Mouse (Mus musculus): ENCODE measurements at regions not wholly inside any gene's neighbourhood (a gene's known extent, or its start where the extent isn't known, plus 50 kb on each side); places are given as distances from the start of the nearest gene placed in this dataset.

DNA sequence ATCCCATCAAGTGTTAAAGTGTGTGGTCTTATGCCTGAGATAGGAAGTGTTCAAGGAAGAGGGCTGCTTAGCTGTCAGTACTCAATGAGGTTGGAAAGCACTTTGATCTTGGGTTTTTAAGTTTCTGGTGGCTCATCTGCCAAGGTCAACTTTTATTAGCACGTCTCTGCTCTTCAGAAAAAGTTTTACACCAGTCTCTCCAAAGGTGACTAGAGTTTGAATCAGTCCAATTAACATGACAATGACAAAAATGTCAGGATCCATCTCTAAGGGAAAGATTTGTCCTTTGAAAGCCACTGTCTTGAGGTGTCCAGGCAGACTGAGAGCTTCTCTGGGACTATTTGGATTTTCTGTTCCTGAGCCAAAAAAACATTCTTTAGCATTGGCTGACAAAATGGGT, 73.4 kb upstream of the Egr2 start:
- no peaks in the 10 kb centered on the region for H3K36me3 ChIP-seq (replicated peaks; ENCODE audit: control insufficient read depth, insufficient read depth, low read depth)
- no peak for ATAC-seq (ENCODE audit: insufficient read depth)
- no peaks in the 10 kb centered on the region for H3K4me1 ChIP-seq (replicated peaks; ENCODE audit: control insufficient read depth in 2 of 2, insufficient read depth in 2 of 2, low read length in 1 of 2)
- H3K4me3 ChIP-seq (ENCODE audit: insufficient read depth in 1 of 2, low read depth in 2 of 2, low read length in 2 of 2): no peak overlapping the region
- H3K27me3 ChIP-seq (ENCODE audit: control insufficient read depth, insufficient read depth, low read length): no peaks in the 10 kb centered on the region
- no peak overlapping the region for H3K9ac ChIP-seq (replicated peaks)
- no peak overlapping the region for H3K4me2 ChIP-seq (ENCODE audit: low read depth)
- TF ChIP-seq EP300 (IDR thresholded peaks at IDR 0.05; ENCODE audit: low read depth) (no peak), CTCF (IDR thresholded peaks at IDR 0.05; ENCODE audit: low read depth) (no peak)
- WGBS (ENCODE audit: insufficient replicate concordance): 41% methylated on average over 1 of the region's 1 CpGs
- no peak for DNase-seq (ENCODE audit: low read depth in 3 of 3, low spot score in 3 of 3)
- H3K27ac ChIP-seq: no peak overlapping the region
- H3K9me3 ChIP-seq (ENCODE audit: control insufficient read depth, low read length): no peaks in the 10 kb centered on the region

GRCm38 (mm10) chr10:67468724-67469123, 66.6 kb upstream of the Egr2 start:
- Histone ChIP-seq H3K36me3 (replicated peaks; ENCODE audit: control insufficient read depth, insufficient read depth, low read depth) (no peaks in the 10 kb centered on the region), H3K9ac (replicated peaks) (no peak overlapping the region), H3K4me2 (ENCODE audit: low read depth) (no peak overlapping the region), H3K4me1 (replicated peaks; ENCODE audit: control insufficient read depth in 2 of 2, insufficient read depth in 2 of 2, low read length in 1 of 2) (no peaks in the 10 kb centered on the region), H3K9me3 (ENCODE audit: control insufficient read depth, low read length) (no peaks in the 10 kb centered on the region), H3K4me3 (ENCODE audit: insufficient read depth in 1 of 2, low read depth in 2 of 2, low read length in 2 of 2) (no peak overlapping the region), H3K27ac (no peak overlapping the region), H3K27me3 (ENCODE audit: control insufficient read depth, insufficient read depth, low read length) (no peaks in the 10 kb centered on the region)
- WGBS (ENCODE audit: insufficient replicate concordance): 66% methylated on average over 8 of the region's 8 CpGs
- ATAC-seq (ENCODE audit: insufficient read depth): no peak
- TF ChIP-seq CTCF (IDR thresholded peaks at IDR 0.05; ENCODE audit: low read depth) (no peak), EP300 (IDR thresholded peaks at IDR 0.05; ENCODE audit: low read depth) (no peak)
- DNase-seq (ENCODE audit: low read depth in 3 of 3, low spot score in 3 of 3): no peak

- ATAC-seq (ENCODE audit: insufficient read depth) (no peak), DNase-seq (ENCODE audit: low read depth in 3 of 3, low spot score in 3 of 3) (no peak)
- TF ChIP-seq CTCF (IDR thresholded peaks at IDR 0.05; ENCODE audit: low read depth): no peak
- TF ChIP-seq EP300 (IDR thresholded peaks at IDR 0.05; ENCODE audit: low read depth): no peak
- H3K27ac ChIP-seq: no peak overlapping the region
- H3K4me2 ChIP-seq (ENCODE audit: low read depth): no peak overlapping the region
- H3K36me3 ChIP-seq (replicated peaks; ENCODE audit: control insufficient read depth, insufficient read depth, low read depth): no peaks in the 10 kb centered on the region
- no peaks in the 10 kb centered on the region for H3K4me1 ChIP-seq (replicated peaks; ENCODE audit: control insufficient read depth in 2 of 2, insufficient read depth in 2 of 2, low read length in 1 of 2)
- no peaks in the 10 kb centered on the region for H3K27me3 ChIP-seq (ENCODE audit: control insufficient read depth, insufficient read depth, low read length)
- 66% methylated on average over 6 of the region's 6 CpGs for WGBS (ENCODE audit: insufficient replicate concordance)
- H3K9ac ChIP-seq (replicated peaks): no peak overlapping the region
- H3K9me3 ChIP-seq (ENCODE audit: control insufficient read depth, low read length): no peaks in the 10 kb centered on the region
- H3K4me3 ChIP-seq (ENCODE audit: insufficient read depth in 1 of 2, low read depth in 2 of 2, low read length in 2 of 2): no peak overlapping the region
Observed at GRCm38 (mm10) chr10:67473016-67473415, 62.3 kb upstream of the Egr2 start.

GRCm38 (mm10) chr10:67474336-67474735, 60.9 kb upstream of the Egr2 start:
- Histone ChIP-seq H3K27me3 (ENCODE audit: control insufficient read depth, insufficient read depth, low read length) (no peaks in the 10 kb centered on the region), H3K4me2 (ENCODE audit: low read depth) (no peak overlapping the region), H3K4me3 (ENCODE audit: insufficient read depth in 1 of 2, low read depth in 2 of 2, low read length in 2 of 2) (no peak overlapping the region), H3K9ac (replicated peaks) (no peak overlapping the region), H3K9me3 (ENCODE audit: control insufficient read depth, low read length) (no peaks in the 10 kb centered on the region), H3K4me1 (replicated peaks; ENCODE audit: control insufficient read depth in 2 of 2, insufficient read depth in 2 of 2, low read length in 1 of 2) (no peaks in the 10 kb centered on the region), H3K27ac (no peak overlapping the region), H3K36me3 (replicated peaks; ENCODE audit: control insufficient read depth, insufficient read depth, low read depth) (no peaks in the 10 kb centered on the region)
- TF ChIP-seq EP300 (IDR thresholded peaks at IDR 0.05; ENCODE audit: low read depth) (no peak), CTCF (IDR thresholded peaks at IDR 0.05; ENCODE audit: low read depth) (no peak)
- DNase-seq (ENCODE audit: low read depth in 3 of 3, low spot score in 3 of 3): no peak
- no peak for ATAC-seq (ENCODE audit: insufficient read depth)
- WGBS (ENCODE audit: insufficient replicate concordance): 38% methylated on average over 2 of the region's 2 CpGs

GRCm38 (mm10) chr10:67482268-67482667, 53.0 kb upstream of the Egr2 start:
- WGBS (ENCODE audit: insufficient replicate concordance): 52% methylated on average over 14 of the region's 14 CpGs
- no peak for TF ChIP-seq CTCF (IDR thresholded peaks at IDR 0.05; ENCODE audit: low read depth)
- no peak for TF ChIP-seq EP300 (IDR thresholded peaks at IDR 0.05; ENCODE audit: low read depth)
- ATAC-seq (ENCODE audit: insufficient read depth): no peak

More at GRCm38 (mm10) chr10:67482268-67482667, 53.0 kb upstream of the Egr2 start:
- Histone ChIP-seq H3K4me2 (ENCODE audit: low read depth) (no peak overlapping the region), H3K27me3 (ENCODE audit: control insufficient read depth, insufficient read depth, low read length) (no peaks in the 10 kb centered on the region), H3K27ac (no peak overlapping the region), H3K4me1 (replicated peaks; ENCODE audit: control insufficient read depth in 2 of 2, insufficient read depth in 2 of 2, low read length in 1 of 2) (no peaks in the 10 kb centered on the region), H3K9me3 (ENCODE audit: control insufficient read depth, low read length) (no peaks in the 10 kb centered on the region), H3K36me3 (replicated peaks; ENCODE audit: control insufficient read depth, insufficient read depth, low read depth) (no peaks in the 10 kb centered on the region), H3K9ac (replicated peaks) (no peak overlapping the region), H3K4me3 (ENCODE audit: insufficient read depth in 1 of 2, low read depth in 2 of 2, low read length in 2 of 2) (no peak overlapping the region)
- DNase-seq (ENCODE audit: low read depth in 3 of 3, low spot score in 3 of 3): no peak
